Mouse (Mus musculus): Measurements from ENCODE around the gene Commd8. TPM values are rescaled to one million over a fixed set of nuclear protein-coding genes. Genes with fewer than 3 reads are reported as not detected.

The Commd8 gene
- total and polyA plus RNA-seq, 2 experiments from 2014 or later = 66.2 to 158 TPM

DNA sequence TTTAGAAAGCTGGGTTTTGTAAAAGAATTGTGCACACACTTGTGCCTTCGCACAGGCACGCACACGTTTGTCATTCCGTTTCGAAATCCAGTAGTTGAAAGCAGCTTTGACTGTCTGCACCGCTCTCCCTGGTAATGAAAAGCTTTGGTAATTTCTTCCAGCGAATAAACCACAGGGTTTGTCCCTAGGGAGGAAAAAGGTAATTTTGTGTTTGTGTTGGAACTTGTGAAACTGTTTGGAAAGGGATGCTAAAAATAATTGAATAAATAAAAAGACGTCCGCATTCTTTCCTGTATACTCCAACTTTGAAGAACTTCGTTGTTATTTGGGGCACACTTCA is 35.7 kb upstream of the Commd8 start:
- no peak for TF ChIP-seq CTCF (IDR thresholded peaks at IDR 0.05; ENCODE audit: low read depth)
- H3K27ac ChIP-seq (ENCODE audit: low read depth, low read length) = no peak overlapping the region

DNA sequence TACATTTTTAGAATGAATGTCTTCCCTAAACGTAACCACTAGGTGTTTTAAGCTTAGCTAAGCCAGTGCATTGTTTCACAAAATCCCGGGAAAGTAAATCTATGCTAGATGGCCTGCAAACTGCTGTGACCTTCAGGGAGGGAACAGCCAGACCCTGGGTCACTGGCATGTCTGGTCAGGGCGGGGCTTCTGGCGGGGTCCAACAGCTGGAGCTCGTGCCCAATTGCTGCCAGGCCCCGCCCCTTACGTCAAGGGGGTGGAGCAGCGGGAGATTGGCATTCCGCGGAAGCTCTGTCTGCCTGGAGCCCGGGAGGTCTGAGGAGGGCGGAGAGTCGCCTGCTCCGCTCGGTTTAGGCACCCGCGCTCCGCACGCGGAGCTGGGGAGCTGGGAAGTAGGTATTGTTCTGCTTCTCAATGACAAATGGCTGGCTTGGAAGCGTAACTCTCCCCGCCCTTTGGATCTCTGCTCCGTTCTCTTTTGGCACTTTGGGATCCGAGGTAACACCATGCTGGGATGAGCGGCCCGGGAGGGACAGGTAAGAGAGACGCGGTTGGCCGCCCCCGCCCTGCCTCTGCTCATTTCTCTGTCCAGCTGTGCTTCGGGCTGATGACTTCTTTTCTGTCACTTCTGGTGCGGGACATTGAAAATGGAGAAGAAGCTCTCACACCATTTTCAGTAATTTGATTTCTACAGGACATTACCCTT is 35.2 kb upstream of the Commd8 start:
- peak; percentile 44 for TF ChIP-seq CTCF (IDR thresholded peaks at IDR 0.05; ENCODE audit: low read depth)
- H3K9me3 ChIP-seq (ENCODE audit: low read length) = no peaks in the 10 kb centered on the region
- 0 out of 2 replicates have a peak, but pooled peaks cover 9% of the 10 kb centered on the region for H3K4me1 ChIP-seq (ENCODE audit: insufficient read depth)
- peak overlapping the region; percentile 75 for H3K4me2 ChIP-seq (ENCODE audit: low read depth)
- no peaks in the 10 kb centered on the region for H3K27me3 ChIP-seq (ENCODE audit: insufficient read depth, low read length)
- H3K4me3 ChIP-seq (ENCODE audit: low read depth, low read length) = peak overlapping the region; percentile 57
- H3K9ac ChIP-seq = peak overlapping the region; percentile 52
- peak; percentile 98 for ATAC-seq
- no peaks in the 10 kb centered on the region for H3K36me3 ChIP-seq (ENCODE audit: insufficient read depth)
- H3K27ac ChIP-seq (ENCODE audit: low read depth, low read length) = no peak overlapping the region
- peak; percentile 86 for DNase-seq
- WGBS = under 1% methylated on average over 32 of the region's 32 CpGs

More for the DNA sequence above, 35.7 kb upstream of the Commd8 start:
- DNase-seq (no peak), ATAC-seq (0 out of 2 replicates have a peak, but pooled peaks have one; percentile 12)
- H3K4me2 ChIP-seq (ENCODE audit: low read depth) = peak overlapping the region; percentile 75
- H3K36me3 ChIP-seq (ENCODE audit: insufficient read depth) = no peaks in the 10 kb centered on the region
- no peaks in the 10 kb centered on the region for H3K27me3 ChIP-seq (ENCODE audit: insufficient read depth, low read length)
- peak overlapping the region; percentile 52 for H3K9ac ChIP-seq
- peak overlapping the region; percentile 57 for H3K4me3 ChIP-seq (ENCODE audit: low read depth, low read length)
- no peaks in the 10 kb centered on the region for H3K9me3 ChIP-seq (ENCODE audit: low read length)
- 0 out of 2 replicates have a peak, but pooled peaks cover 9% of the 10 kb centered on the region for H3K4me1 ChIP-seq (ENCODE audit: insufficient read depth)
- 11% methylated on average over 10 of the region's 10 CpGs for WGBS

DNA sequence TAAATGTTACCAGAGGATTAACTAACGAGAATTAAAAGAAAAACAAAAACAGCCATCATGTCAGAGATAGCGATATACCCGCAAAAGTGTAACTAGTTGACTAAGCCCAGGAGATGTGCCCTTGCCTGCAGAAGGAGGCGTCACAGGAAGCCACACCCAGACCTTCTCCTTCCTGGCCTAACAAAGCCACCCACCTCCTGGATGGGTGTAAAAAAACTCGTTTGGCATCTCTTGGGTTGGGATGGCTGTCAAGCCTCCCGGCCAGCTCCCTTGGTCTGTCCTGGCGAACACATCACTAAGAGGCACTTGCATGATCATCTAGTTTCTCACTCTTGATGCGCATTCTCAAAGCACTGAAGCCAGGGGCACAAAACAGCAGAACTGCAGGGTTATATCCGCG is 34.0 kb upstream of the Commd8 start:
- no peak for TF ChIP-seq CTCF (IDR thresholded peaks at IDR 0.05; ENCODE audit: low read depth)
- 42% methylated on average over 10 of the region's 10 CpGs for WGBS
- Histone ChIP-seq H3K4me1 (ENCODE audit: insufficient read depth) (0 out of 2 replicates have a peak, but pooled peaks cover 9% of the 10 kb centered on the region), H3K4me2 (ENCODE audit: low read depth) (peak overlapping the region; percentile 26; the same call in 1 of the 2 replicates), H3K27ac (ENCODE audit: low read depth, low read length) (no peak overlapping the region), H3K9me3 (ENCODE audit: low read length) (no peaks in the 10 kb centered on the region), H3K27me3 (ENCODE audit: insufficient read depth, low read length) (no peaks in the 10 kb centered on the region), H3K36me3 (ENCODE audit: insufficient read depth) (no peaks in the 10 kb centered on the region), H3K9ac (no peak overlapping the region), H3K4me3 (ENCODE audit: low read depth, low read length) (no peak overlapping the region)
- no peak for ATAC-seq
- DNase-seq = no peak

- H3K4me2 ChIP-seq (ENCODE audit: low read depth) = peak overlapping the region; percentile 26; the same call in 1 of the 2 replicates
- H3K27ac ChIP-seq (ENCODE audit: low read depth, low read length) = no peak overlapping the region
- no peaks in the 10 kb centered on the region for H3K27me3 ChIP-seq (ENCODE audit: insufficient read depth, low read length)
- ATAC-seq (no peak), DNase-seq (no peak)
- WGBS = 13% methylated on average over 7 of the region's 7 CpGs
- H3K4me1 ChIP-seq (ENCODE audit: insufficient read depth) = 0 out of 2 replicates have a peak, but pooled peaks cover 9% of the 10 kb centered on the region
- no peak for TF ChIP-seq CTCF (IDR thresholded peaks at IDR 0.05; ENCODE audit: low read depth)
- H3K36me3 ChIP-seq (ENCODE audit: insufficient read depth) = no peaks in the 10 kb centered on the region
- H3K9ac ChIP-seq = no peak overlapping the region
- no peaks in the 10 kb centered on the region for H3K9me3 ChIP-seq (ENCODE audit: low read length)
- no peak overlapping the region for H3K4me3 ChIP-seq (ENCODE audit: low read depth, low read length)
These were observed 33.6 kb upstream of the Commd8 start for GRCm38 (mm10) chr5:72201600-72201999.

GRCm38 (mm10) chr5:72195442-72195841 is 27.5 kb upstream of the Commd8 start:
- no peaks in the 10 kb centered on the region for H3K27me3 ChIP-seq (ENCODE audit: insufficient read depth, low read length)
- H3K9ac ChIP-seq = no peak overlapping the region
- ATAC-seq = no peak
- no peaks in the 10 kb centered on the region for H3K4me1 ChIP-seq (ENCODE audit: insufficient read depth)
- no peak for DNase-seq
- no peaks in the 10 kb centered on the region for H3K9me3 ChIP-seq (ENCODE audit: low read length)
- no peaks in the 10 kb centered on the region for H3K36me3 ChIP-seq (ENCODE audit: insufficient read depth)
- no peak for TF ChIP-seq CTCF (IDR thresholded peaks at IDR 0.05; ENCODE audit: low read depth)
- WGBS = 87% methylated on average over 1 of the region's 1 CpGs
- no peak overlapping the region for H3K27ac ChIP-seq (ENCODE audit: low read depth, low read length)
- no peak overlapping the region for H3K4me3 ChIP-seq (ENCODE audit: low read depth, low read length)
- no peak overlapping the region for H3K4me2 ChIP-seq (ENCODE audit: low read depth)

- DNase-seq (no peak), ATAC-seq (no peak)
- H3K27me3 ChIP-seq (ENCODE audit: insufficient read depth, low read length) = no peaks in the 10 kb centered on the region
- H3K27ac ChIP-seq (ENCODE audit: low read depth, low read length) = no peak overlapping the region
- H3K4me3 ChIP-seq (ENCODE audit: low read depth, low read length) = no peak overlapping the region
- no peak overlapping the region for H3K4me2 ChIP-seq (ENCODE audit: low read depth)
- H3K9me3 ChIP-seq (ENCODE audit: low read length) = no peaks in the 10 kb centered on the region
- no peaks in the 10 kb centered on the region for H3K36me3 ChIP-seq (ENCODE audit: insufficient read depth)
- 76% methylated on average over 5 of the region's 5 CpGs for whole genome bisulfite sequencing
- H3K4me1 ChIP-seq (ENCODE audit: insufficient read depth) = no peaks in the 10 kb centered on the region
- H3K9ac ChIP-seq = no peak overlapping the region
- TF ChIP-seq CTCF (IDR thresholded peaks at IDR 0.05; ENCODE audit: low read depth) = no peak
These were observed 23.9 kb upstream of the Commd8 start for GRCm38 (mm10) chr5:72191932-72192331.

GRCm38 (mm10) chr5:72191154-72191553 is 23.2 kb upstream of the Commd8 start:
- Histone ChIP-seq H3K36me3 (ENCODE audit: insufficient read depth) (no peaks in the 10 kb centered on the region), H3K4me1 (ENCODE audit: insufficient read depth) (no peaks in the 10 kb centered on the region), H3K27ac (ENCODE audit: low read depth, low read length) (no peak overlapping the region), H3K9ac (no peak overlapping the region), H3K4me2 (ENCODE audit: low read depth) (no peak overlapping the region), H3K9me3 (ENCODE audit: low read length) (no peaks in the 10 kb centered on the region), H3K4me3 (ENCODE audit: low read depth, low read length) (no peak overlapping the region), H3K27me3 (ENCODE audit: insufficient read depth, low read length) (no peaks in the 10 kb centered on the region)
- TF ChIP-seq CTCF (IDR thresholded peaks at IDR 0.05; ENCODE audit: low read depth) = no peak
- 55% methylated on average over 7 of the region's 7 CpGs for WGBS
- ATAC-seq = no peak
- no peak for DNase-seq
